Mouse (Mus musculus) thymus, postnatal 25 days (tissue): Measurements from ENCODE around the gene Terb1.

Experiments used
- DNase-seq: peaks from one replicate; pipeline ENCODE4 v3.0.0; 2022

Terb1 gene

DNA sequence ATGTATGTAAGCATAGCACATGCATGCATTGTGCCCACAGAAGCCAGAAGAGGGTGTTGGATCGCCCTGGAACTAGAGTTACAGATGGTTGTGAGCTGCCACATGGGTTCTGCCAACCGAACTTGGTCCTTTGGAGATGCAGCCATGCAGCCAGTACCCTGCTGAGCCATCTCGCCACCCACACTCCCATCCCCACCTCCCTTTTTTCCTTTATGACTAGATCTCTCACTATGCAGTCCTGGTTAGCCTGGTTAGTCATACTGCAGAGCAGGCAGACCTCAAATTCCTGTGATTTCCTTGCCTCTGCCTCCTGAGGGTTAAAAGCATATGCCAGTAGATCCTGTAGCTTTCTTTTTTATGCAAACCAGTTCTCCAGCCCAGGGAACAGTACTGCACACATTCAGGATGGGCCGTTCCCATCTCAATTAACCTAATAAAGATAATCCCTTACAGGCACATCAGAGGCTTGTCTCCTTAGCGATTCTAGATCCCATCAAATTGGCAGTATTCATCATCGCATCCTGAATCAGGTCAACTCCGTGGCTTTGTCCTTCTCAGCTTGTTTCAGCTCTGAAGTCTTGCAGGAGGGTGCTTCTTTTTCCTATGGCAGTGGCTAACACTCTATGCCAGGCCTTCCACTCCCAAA, 99.0 kb downstream of the Terb1 start:
- no peak for DNase-seq

DNA sequence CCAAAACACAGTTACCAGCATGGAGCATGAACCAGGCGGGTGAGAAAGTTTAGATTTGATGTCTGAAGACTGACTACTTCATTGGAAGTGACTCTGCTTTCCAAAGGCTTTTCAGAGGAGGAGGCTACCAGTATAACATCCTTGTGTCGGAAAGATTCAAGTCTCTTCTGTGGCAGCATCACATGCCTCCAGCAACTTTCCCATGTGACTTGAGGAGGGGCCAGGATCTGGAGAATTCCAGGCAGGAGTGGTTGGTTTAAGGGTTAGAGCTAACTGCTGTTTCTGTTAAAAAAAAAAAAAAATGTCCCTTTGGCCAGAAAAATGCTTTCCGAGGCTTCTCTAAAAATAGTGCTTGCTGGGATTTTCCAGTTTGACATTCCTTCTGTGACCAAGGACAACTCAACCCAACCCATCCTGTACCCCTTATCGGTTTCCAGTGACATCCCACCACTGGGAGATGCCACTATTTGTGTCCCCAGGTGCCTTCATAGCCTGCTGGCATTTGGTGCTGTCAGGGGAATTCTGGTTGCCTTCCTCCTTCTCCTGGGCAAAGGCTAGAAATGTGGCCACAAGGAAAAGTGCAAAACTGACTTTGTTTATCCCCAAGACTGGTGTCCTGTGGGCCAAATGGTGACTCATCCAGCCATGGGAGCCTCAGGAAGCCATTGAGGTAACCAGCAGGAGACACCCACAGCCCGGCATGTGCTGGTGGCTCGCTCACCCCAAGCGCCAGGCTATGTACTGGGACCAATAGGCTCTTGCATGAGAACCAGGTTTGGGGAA, 101.2 kb downstream of the Terb1 start:
- no peak for DNase-seq

DNA sequence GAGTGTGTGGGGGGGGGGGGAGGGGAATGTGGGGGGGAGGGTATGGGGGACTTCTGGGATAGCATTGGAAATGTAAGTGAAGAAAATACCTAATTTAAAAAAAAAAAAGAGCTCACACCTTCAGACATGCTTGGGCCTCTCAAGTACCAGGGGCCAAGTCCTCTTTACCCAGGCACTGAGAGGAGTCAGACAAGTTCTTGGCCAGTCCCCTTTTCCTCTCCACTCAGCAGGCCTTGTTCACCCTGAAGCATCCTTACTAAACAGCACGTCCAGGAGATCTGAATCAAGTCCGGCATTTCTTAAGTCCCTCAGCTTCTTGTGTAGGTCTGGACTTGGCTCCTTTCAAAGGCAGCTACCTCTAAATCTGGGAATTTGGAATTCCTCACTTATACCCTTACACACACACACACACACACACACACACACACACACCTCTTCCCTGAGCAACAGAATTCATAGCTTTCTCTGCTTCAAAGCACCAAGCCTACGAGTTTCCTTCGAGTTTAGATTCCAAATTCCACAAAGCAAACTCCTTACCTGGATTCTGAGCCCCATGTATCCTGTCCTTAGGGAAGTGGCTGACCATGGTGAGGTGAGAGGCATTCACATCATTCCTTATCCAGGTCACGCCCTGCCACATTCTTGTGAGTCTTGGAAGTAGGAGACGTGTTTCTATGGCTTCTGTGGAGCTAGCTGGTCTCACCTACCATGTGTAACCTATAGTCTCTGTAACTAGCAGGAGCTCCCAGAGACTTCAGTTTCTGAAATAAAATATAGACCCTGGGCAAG, 103.2 kb downstream of the Terb1 start:
- DNase-seq = no peak

DNA sequence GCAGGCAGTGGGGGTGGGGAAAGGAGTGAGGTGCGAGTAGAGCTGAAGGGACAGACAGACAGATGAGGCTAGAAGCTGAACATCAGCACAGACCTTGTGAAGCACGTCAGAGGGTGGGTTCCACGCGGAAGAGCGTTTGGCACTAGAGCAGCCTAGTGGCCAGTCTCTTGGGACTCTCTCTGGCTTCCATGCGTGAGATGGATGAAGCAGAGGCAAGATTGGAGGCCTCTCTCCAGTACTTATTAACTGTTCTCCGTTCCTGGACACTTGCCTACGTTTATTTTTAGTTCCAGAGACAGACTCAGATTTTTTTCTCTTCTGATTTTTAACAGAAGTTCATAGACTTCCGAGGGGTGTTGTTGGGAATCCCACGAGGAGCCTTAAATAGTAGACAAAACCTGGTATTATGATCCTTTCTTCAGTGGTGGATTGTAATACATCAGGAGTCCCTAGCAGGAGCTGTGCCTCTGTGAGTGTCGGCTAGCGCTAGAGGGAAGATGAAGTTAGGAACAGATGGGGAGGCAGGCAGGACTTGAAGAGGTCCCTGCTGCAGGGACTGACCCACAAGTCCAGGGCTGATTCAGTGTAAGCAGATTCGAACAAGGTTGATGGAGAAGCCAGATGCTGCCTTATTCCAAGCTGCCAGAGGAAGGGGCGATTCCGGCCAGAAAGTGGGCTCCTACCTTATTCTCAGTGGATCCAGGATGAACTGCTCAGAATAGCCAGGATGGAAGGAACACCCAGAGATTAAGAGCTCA, 104.1 kb downstream of the Terb1 start:
- no peak for DNase-seq

DNA sequence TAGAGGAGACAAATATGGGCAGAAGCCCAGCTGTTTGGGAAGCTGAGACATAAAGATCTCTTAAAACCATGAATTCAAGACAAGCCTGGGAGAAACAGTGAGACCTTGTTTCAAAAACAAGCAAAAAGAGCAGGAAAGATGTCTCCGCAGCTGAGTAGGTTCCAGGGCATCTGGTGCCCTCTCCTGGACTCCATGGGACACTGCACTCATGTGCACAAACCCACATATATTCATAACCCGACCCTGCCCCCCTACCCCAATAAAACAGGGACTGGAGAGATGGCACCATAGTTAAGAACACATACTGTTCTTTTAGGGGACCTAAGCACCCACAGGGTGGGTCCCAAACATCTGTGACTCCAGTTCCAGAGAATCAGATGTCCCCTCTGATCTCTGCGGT, 106.1 kb downstream of the Terb1 start:
- peak; percentile 6 for DNase-seq
